Mouse (Mus musculus): ENCODE results near the gene Tmod2.

GRCm38 (mm10) chr9:75607496-75607895, 3.6 kb downstream of the Tmod2 start:
- TF ChIP-seq E2F4 (IDR thresholded peaks at IDR 0.05; ENCODE audit: insufficient replicate concordance, low read depth, low read length) (no peak), CTCF (conservative IDR thresholded peaks at IDR 0.05 in 1 of 2, IDR thresholded peaks at IDR 0.05 in 1 of 2; ENCODE audit: low read depth in 2 of 2, low read length in 2 of 2) (no peak), ETS1 (conservative IDR thresholded peaks at IDR 0.05; ENCODE audit: low read depth, low read length) (peak; percentile 85), MEF2A (IDR thresholded peaks at IDR 0.05; ENCODE audit: borderline replicate concordance, low read depth, low read length) (peak; percentile 94), TBP (conservative IDR thresholded peaks at IDR 0.05; ENCODE audit: low read depth, low read length) (no peak), MAFK (IDR thresholded peaks at IDR 0.05; ENCODE audit: insufficient replicate concordance, low read length) (peak; percentile 51), EP300 (IDR thresholded peaks at IDR 0.05; ENCODE audit: low read length) (peak; percentile 79), ZNF384 (IDR thresholded peaks at IDR 0.05; ENCODE audit: low read depth, low read length) (no peak), USF1 (IDR thresholded peaks at IDR 0.05; ENCODE audit: low read depth, low read length) (no peak), POLR2A (IDR thresholded peaks at IDR 0.05; ENCODE audit: low read depth, low read length) (no peak), ZC3H11A (IDR thresholded peaks at IDR 0.05; ENCODE audit: low read depth, low read length) (no peak), POLR2AphosphoS2 (IDR thresholded peaks at IDR 0.05; ENCODE audit: low read depth, low read length) (no peak), RAD21 (IDR thresholded peaks at IDR 0.05; ENCODE audit: low read depth, low read length) (no peak)
